Mouse (Mus musculus) myocyte (in vitro differentiated cells): ENCODE data around the gene Kcnk10.

ENCODE experiments used
- CEBPB ChIP-seq: IDR thresholded peaks from 2 replicates; pipeline ENCODE4 v1.6.1; 2011; ENCODE audit warnings: mild to moderate bottlenecking, moderate library complexity; ENCODE audit not compliant: poor library complexity, insufficient read depth, severe bottlenecking
- E2F4 ChIP-seq: IDR thresholded peaks from one replicate; pipeline ENCODE4 v1.6.1; 2011; ENCODE audit warnings: mild to moderate bottlenecking, control low read depth, moderate library complexity; ENCODE audit not compliant: insufficient read depth
- MAX ChIP-seq: IDR thresholded peaks from one replicate; pipeline ENCODE4 v1.6.1; 2011; ENCODE audit warnings: low read depth, mild to moderate bottlenecking, control low read depth
- MYOD1 ChIP-seq, 3 experiments: IDR thresholded peaks; one replicate each; pipeline ENCODE4 v1.6.1; 2011; ENCODE audit warnings: control low read depth in 2 of 3, low read depth in 2 of 3, mild to moderate bottlenecking in 2 of 3, moderate library complexity in 1 of 3; ENCODE audit not compliant: insufficient read length in 2 of 3, control insufficient read depth in 1 of 3
- MYOG ChIP-seq, 3 experiments: IDR thresholded peaks; one replicate each; pipeline ENCODE4 v1.6.1; 2011; ENCODE audit warnings: control low read depth in 2 of 3, low read depth in 2 of 3, mild to moderate bottlenecking in 2 of 3; ENCODE audit not compliant: insufficient read length in 2 of 3, control insufficient read depth in 1 of 3, insufficient read depth in 1 of 3
- POLR2A ChIP-seq: IDR thresholded peaks from one replicate; pipeline ENCODE4 v1.6.1; 2011; ENCODE audit warnings: low read depth, mild to moderate bottlenecking, control low read depth, moderate library complexity; ENCODE audit not compliant: insufficient read length
- POLR2AphosphoS2 ChIP-seq: IDR thresholded peaks from one replicate; pipeline ENCODE4 v1.6.1; 2011; ENCODE audit warnings: low read depth, control low read depth; ENCODE audit not compliant: insufficient read length
- REST ChIP-seq: IDR thresholded peaks from one replicate; pipeline ENCODE4 v1.6.1; 2011; ENCODE audit warnings: mild to moderate bottlenecking, control low read depth, moderate library complexity; ENCODE audit not compliant: insufficient read depth, insufficient read length
- SRF ChIP-seq: IDR thresholded peaks from one replicate; pipeline ENCODE4 v1.6.1; 2011; ENCODE audit warnings: low read depth; ENCODE audit not compliant: control insufficient read depth, insufficient read length
- TCF12 ChIP-seq: IDR thresholded peaks from one replicate; pipeline ENCODE4 v1.6.1; 2011; ENCODE audit warnings: mild to moderate bottlenecking, control low read depth; ENCODE audit not compliant: poor library complexity, insufficient read depth, severe bottlenecking
- TCF3 ChIP-seq: IDR thresholded peaks from one replicate; pipeline ENCODE4 v1.6.1; 2011; ENCODE audit warnings: low read depth, control low read depth; ENCODE audit not compliant: insufficient read length
- USF1 ChIP-seq: IDR thresholded peaks from one replicate; pipeline ENCODE4 v1.6.1; 2011; ENCODE audit warnings: low read depth, mild to moderate bottlenecking, control low read depth, moderate library complexity

DNA sequence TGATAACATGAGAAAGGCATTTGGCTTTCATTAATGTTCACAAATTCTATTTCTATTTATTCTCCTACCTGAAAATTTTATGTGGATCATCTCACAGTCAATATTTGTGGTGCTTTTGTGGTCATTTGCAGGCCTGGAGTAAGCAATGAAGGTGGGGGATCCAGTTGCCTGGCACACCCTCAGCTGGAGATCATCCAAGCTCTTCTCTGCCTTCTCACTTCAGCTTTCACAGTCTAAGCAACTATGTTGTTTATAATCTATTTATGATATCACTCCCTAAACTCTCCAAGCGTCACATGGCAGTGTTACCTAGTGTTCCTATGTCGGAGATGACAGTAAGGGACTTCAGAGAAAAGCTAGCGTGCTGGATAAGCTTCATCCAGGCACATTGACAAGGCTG, 18.1 kb downstream of the Kcnk10 start:
- TF ChIP-seq MAX (no peak), USF1 (no peak), TCF12 (no peak), POLR2A (no peak), POLR2AphosphoS2 (no peak), SRF (no peak), E2F4 (no peak), MYOG (IDR thresholded peaks at IDR 0.05; ENCODE audit: control insufficient read depth in 1 of 3, insufficient read depth in 1 of 3, insufficient read length in 2 of 3, low read depth in 2 of 3) (no peak), CEBPB (no peak), REST (no peak), TCF3 (no peak), MYOD1 (IDR thresholded peaks at IDR 0.05; ENCODE audit: control insufficient read depth in 1 of 3, insufficient read length in 2 of 3, low read depth in 2 of 3) (no peak)
